Mouse (Mus musculus) macrophage (primary cell): ENCODE measurements around the gene Ncan. TPM values are rescaled to one million over a fixed set of nuclear protein-coding genes. Genes with fewer than 3 reads are reported as not detected.
"Not testable (repeated sequence)": the region's sequence is repeated elsewhere in the genome, so short reads cannot be mapped to it uniquely, and the experiment has no call there.

Experiments used
- H3K27ac ChIP-seq: fragments of 350-480 bp; formaldehyde crosslinking; 2 replicates; pipeline ENCODE4 v1.9.0; 2021
- H3K36me3 ChIP-seq: fragments of 350-480 bp; formaldehyde crosslinking; 2 replicates; pipeline ENCODE4 v1.9.0; 2021; ENCODE audit errors: inconsistent target
- H3K4me3 ChIP-seq: fragments of 350-480 bp; formaldehyde crosslinking; 2 replicates; pipeline ENCODE4 v1.9.0; 2021; ENCODE audit errors: inconsistent target
- H3K79me2 ChIP-seq: fragments of 350-480 bp; formaldehyde crosslinking; 2 replicates; pipeline ENCODE4 v1.9.0; 2021; ENCODE audit errors: inconsistent target
- WGBS: methylation state at CpG from one replicate; pipeline ENCODE4 v1.1.7; 2026; ENCODE audit warnings: inconsistent platforms; ENCODE audit not compliant: missing documents; 5-methylcytosine and 5-hydroxymethylcytosine counted together
- polyA plus RNA-seq: library from polyadenylated mRNA; stranded (reverse); fragments of 250-400 nt; gene quantifications from 3 replicates; pipeline ENCODE4 v1.2.4, GENCODE M21; 2018; ENCODE audit warnings: inconsistent platforms

Ncan gene
- polyA plus RNA-seq, 1 experiment from 2014 or later = not detected

- no peaks in the 10 kb centered on the region for H3K79me2 ChIP-seq
- H3K27ac ChIP-seq = no peak overlapping the region
- 100% methylated on average over 2 of the region's 2 CpGs for WGBS
- no peaks in the 10 kb centered on the region for H3K36me3 ChIP-seq
- no peak overlapping the region for H3K4me3 ChIP-seq
Observed at GRCm38 (mm10) chr8:70081976-70082375, 38.7 kb downstream of the Ncan start.

GRCm38 (mm10) chr8:70073682-70074081, 47.0 kb downstream of the Ncan start:
- 21% methylated on average over 1 of the region's 1 CpGs for WGBS
- H3K79me2 ChIP-seq = no peaks in the 10 kb centered on the region
- H3K36me3 ChIP-seq = peaks cover 20% of the 10 kb centered on the region
- no peak overlapping the region for H3K4me3 ChIP-seq
- no peak overlapping the region for H3K27ac ChIP-seq

DNA sequence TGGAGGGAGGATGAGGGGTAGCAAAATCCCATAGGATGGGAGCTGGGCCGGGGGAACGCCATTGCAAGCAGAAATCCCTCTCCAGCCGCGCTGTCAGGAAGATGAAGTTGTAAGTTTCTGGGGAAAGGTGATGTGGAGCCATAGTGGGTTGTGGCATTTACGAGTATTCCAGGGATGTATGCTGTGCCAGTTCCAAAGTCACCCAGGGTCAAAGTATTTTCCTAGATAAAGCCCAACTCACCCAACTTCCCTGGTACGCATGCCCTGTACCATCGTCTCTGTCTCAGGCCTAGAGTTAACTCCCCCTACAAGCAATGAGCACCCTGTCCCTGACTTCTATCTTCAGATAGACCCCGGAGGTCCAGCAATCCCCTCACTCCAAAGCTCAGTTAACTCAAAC, 47.6 kb downstream of the Ncan start:
- Histone ChIP-seq H3K79me2 (no peaks in the 10 kb centered on the region), H3K4me3 (no peak overlapping the region), H3K27ac (no peak overlapping the region), H3K36me3 (peaks cover 20% of the 10 kb centered on the region)
- 67% methylated on average over 8 of the region's 8 CpGs for WGBS

DNA sequence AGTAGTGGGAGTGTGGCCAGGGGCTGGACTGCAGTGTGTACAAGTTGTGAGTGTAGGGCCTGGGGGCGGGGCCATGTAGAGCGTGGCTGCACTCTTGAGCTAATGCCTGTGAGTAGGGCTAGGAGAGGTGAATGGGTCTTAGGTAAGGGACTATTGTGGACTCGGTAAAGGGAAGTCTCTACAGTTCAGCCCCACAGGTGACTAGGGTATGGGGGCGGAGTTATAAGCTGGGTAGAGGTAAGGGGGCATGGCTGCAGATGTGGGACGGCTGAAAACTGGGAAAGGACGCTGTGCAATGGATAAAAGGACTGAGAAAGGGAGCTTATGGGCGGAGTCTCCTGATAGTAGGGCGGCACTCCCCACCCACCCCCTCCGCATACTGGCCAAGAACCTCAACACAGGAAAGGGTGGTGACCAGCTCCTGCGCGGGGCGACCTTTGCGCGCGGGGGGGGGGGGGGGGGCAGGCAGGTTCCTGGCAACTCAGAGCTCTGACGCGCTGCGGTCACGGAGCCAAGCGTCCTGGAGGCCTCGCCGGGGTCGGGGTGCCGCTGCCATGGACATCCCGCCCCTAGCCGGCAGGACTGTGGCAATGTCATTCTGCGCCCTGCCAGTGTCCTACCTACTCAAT, 48.1 kb downstream of the Ncan start, which contains the start of gene Tm6sf2:
Gene Tm6sf2, plus strand, starts transcription at position 484 of the 629 bp plus-strand sequence.
- no peak within 1 kb of the TSS for H3K27ac ChIP-seq
- H3K4me3 ChIP-seq = no peak within 1 kb of the TSS
- peaks cover 25% of the 10 kb centered on the region for H3K36me3 ChIP-seq
- WGBS = 25% methylated on average over 16 of the region's 27 CpGs
- H3K79me2 ChIP-seq = no peaks in the 10 kb centered on the region

DNA sequence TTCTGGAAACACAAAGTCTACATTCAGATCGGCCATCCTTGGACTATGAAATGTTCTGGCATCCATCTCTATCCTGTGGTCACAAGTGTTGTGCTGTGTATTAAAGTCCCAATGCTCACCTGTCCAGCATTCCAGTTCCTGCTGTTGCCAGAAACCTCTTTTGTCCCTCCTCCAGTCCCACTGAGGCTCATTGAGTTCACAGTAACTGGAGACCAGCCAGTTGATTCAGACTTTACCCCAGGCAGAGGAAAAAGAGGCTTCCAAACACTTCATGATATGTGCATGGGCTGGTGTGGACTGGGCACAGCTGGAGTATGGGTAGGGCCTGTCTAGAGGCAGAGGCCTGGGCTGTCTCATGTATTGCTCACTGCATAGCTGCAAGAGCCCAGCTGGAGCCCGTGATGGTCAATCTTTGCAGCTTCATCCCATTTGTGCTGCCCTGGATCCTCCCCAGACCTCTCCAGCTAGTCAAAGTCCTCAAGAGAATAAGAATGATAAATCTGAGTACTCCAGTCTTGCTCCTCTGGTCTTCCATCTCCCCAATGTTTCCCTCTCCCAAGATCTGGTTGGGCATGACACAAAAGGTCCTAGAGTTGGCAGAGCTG, 48.7 kb downstream of the Ncan start:
- Histone ChIP-seq H3K27ac (no peak overlapping the region), H3K36me3 (peaks cover 28% of the 10 kb centered on the region), H3K4me3 (no peak overlapping the region), H3K79me2 (no peaks in the 10 kb centered on the region)
- WGBS = 89% methylated on average over 2 of the region's 2 CpGs

- no peak overlapping the region for H3K4me3 ChIP-seq
- H3K27ac ChIP-seq = no peak overlapping the region
- 100% methylated on average over 1 of the region's 1 CpGs for WGBS
- H3K79me2 ChIP-seq = no peaks in the 10 kb centered on the region
- H3K36me3 ChIP-seq = peaks cover 70% of the 10 kb centered on the region
Observed at GRCm38 (mm10) chr8:70057721-70058120, 63.0 kb downstream of the Ncan start.

DNA sequence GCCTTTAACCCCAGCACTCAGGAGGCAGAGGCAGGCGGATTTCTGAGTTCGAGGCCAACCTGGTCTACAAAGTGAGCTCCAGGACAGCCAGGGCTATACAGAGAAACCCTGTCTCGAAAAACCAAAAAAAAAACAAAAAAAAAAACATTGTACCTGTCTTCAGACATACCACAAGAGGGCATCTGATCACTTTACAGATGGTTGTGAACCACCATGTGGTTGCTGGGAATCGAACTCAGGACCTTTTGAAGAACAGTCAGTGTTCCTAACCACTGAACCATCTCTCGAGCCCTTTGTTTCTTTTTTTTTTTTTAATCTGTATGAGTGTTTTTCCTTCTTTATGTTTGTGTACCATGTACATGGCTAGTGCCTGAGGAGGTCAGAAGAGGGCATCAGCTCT, 70.2 kb downstream of the Ncan start:
- WGBS = 97% methylated on average over 5 of the region's 5 CpGs
- not testable (repeated sequence) for H3K4me3 ChIP-seq, H3K27ac ChIP-seq
- peaks cover 27% of the 10 kb centered on the region for H3K79me2 ChIP-seq
- H3K36me3 ChIP-seq = peaks cover 44% of the 10 kb centered on the region; the same call in 1 of the 2 replicates

DNA sequence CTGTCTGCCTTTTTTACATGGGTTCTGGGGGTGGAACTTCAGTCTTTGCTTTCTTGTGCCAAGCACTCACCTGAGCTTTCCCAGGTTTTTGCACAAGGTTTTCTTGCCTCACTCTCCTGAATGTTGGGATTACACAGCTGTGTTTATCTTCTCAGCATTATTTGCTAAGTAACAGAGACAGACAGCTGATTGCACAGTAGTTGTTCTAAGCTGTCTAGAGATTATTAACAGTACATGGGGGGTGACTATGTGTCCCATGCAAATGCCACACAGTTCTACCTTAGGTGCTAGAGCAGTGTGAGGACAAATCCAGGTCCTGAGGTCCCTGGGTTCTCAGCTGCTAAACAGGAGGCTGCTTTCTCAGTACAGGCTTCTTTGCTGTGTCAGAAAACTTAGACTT, 71.0 kb downstream of the Ncan start:
- H3K36me3 ChIP-seq = peaks cover 36% of the 10 kb centered on the region; the same call in 1 of the 2 replicates

GRCm38 (mm10) chr8:70043996-70044395, 76.7 kb downstream of the Ncan start:
- Histone ChIP-seq H3K27ac (no peak overlapping the region), H3K4me3 (no peak overlapping the region), H3K79me2 (peaks cover 88% of the 10 kb centered on the region), H3K36me3 (peaks cover 7% of the 10 kb centered on the region; the same call in 1 of the 2 replicates)
- WGBS = 92% methylated on average over 5 of the region's 5 CpGs

More for the DNA sequence above, 71.0 kb downstream of the Ncan start:
- Histone ChIP-seq H3K27ac (no peak overlapping the region), H3K79me2 (peaks cover 34% of the 10 kb centered on the region), H3K4me3 (no peak overlapping the region)

Other genes starting within 250 kb of the Ncan start
- not detected in 3 replicates for gene Cilp2, start 233.2 kb downstream of the Ncan start, polyA plus RNA-seq
- 0.22 to 0.84 TPM in 2 of 3 replicates, not detected in the other for gene Tssk6, start 218.7 kb downstream of the Ncan start, polyA plus RNA-seq
- gene Ndufa13, start 218.3 kb downstream of the Ncan start, polyA plus RNA-seq = 46.3 to 85.8 TPM (median 78.8 TPM) in 3 replicates
- gene Yjefn3, start 218.2 kb downstream of the Ncan start, polyA plus RNA-seq = 0.68 TPM in 1 of 3 replicates, not detected in the others
- 38.2 to 65.2 TPM (median 54.8 TPM) in 3 replicates for gene Gatad2a, start 124.5 kb downstream of the Ncan start, polyA plus RNA-seq
- gene Mau2, start 78.1 kb downstream of the Ncan start, polyA plus RNA-seq = 11.9 to 29.5 TPM (median 18.7 TPM) in 3 replicates
- 21.0 to 34.1 TPM (median 22.9 TPM) in 3 replicates for gene Sugp1, start 78.1 kb downstream of the Ncan start, polyA plus RNA-seq
- 0.10 TPM in 1 of 3 replicates, not detected in the others for gene Tm6sf2, start 47.9 kb downstream of the Ncan start, polyA plus RNA-seq
- 0.03 TPM in 1 of 3 replicates, not detected in the others for gene Hapln4, start 37.4 kb downstream of the Ncan start, polyA plus RNA-seq
- gene Nr2c2ap, start 10.5 kb upstream of the Ncan start, polyA plus RNA-seq = 18.4 to 44.2 TPM (median 25.7 TPM) in 3 replicates
- gene Rfxank, start 18.3 kb upstream of the Ncan start, polyA plus RNA-seq = 4.5 to 7.7 TPM (median 7.3 TPM) in 3 replicates
- 31.7 to 53.1 TPM (median 41.2 TPM) in 3 replicates for gene Borcs8, start 18.6 kb upstream of the Ncan start, polyA plus RNA-seq
- gene Mef2b, start 18.8 kb upstream of the Ncan start, polyA plus RNA-seq = not detected in 3 replicates
- 11.2 to 20.0 TPM (median 16.3 TPM) in 3 replicates for gene Tmem161a, start 51.5 kb upstream of the Ncan start, polyA plus RNA-seq
- 1.1 to 1.2 TPM (median 1.1 TPM) in 3 replicates for gene Slc25a42, start 91.4 kb upstream of the Ncan start, polyA plus RNA-seq
- 4.7 to 13.3 TPM (median 13.0 TPM) in 3 replicates for gene Sugp2, start 113.4 kb upstream of the Ncan start, polyA plus RNA-seq
- 1.4 to 8.6 TPM (median 4.8 TPM) in 3 replicates for gene Armc6, start 113.6 kb upstream of the Ncan start, polyA plus RNA-seq
- 26.3 to 47.9 TPM (median 46.2 TPM) in 3 replicates for gene Homer3, start 162.0 kb upstream of the Ncan start, polyA plus RNA-seq
- gene Ddx49, start 181.6 kb upstream of the Ncan start, polyA plus RNA-seq = 17.5 to 26.0 TPM (median 20.5 TPM) in 3 replicates
- gene Cope, start 181.6 kb upstream of the Ncan start, polyA plus RNA-seq = 78.2 to 115 TPM (median 98.8 TPM) in 3 replicates
- gene Cers1, start 194.9 kb upstream of the Ncan start, polyA plus RNA-seq = not detected in 3 replicates
- gene Gdf1, start 208.9 kb upstream of the Ncan start, polyA plus RNA-seq = not detected in 3 replicates
- gene Upf1, start 232.4 kb upstream of the Ncan start, polyA plus RNA-seq = 19.3 to 31.3 TPM (median 30.1 TPM) in 3 replicates